Mouse (Mus musculus) right cerebral cortex, postnatal 10 days (tissue): Measurements from ENCODE around the gene Dusp22.

Source experiments
- DNase-seq, 2 experiments: peaks; one replicate each; pipeline ENCODE4 v3.0.0; 2021; ENCODE audit warnings: low spot score in 2 of 2

Gene Dusp22

DNA sequence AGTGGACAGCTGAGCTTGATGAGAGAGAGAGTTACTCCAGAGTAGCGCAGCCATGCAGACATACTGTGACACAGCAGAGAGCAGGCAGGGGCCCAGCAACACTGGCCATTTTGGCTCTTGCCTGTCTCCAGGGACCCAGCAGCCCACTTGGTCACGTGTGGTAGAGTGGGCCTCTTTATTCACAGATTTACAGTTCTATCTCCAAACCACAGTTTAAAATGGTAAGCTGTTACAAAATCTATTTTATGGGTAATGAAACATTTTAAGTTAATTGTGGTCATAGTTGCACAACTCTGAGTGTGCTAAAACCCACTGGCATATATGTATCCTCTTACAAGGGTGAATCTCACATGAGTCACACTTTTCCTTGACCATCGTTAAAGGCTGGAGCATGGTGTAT is 9.5 kb downstream of the Dusp22 start:
- no peak for DNase-seq

DNA sequence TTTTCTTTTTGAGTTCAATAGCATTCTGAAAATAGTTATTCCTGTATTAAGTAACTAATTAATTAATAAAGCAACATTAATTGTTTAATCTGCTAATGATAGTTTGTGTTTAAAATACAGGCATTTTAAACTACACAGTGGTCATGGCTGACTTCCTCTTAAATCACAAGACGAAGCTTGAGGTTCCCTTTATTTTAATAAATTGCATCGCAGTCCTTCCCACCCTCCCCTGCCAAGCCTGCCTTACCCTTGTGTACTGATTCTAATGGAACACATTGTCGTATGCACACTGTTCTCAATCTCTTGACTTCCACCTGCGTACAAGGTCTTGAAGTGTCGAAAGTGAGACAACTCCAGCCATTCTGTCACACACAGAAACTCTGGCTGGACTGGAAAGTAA is 14.1 kb downstream of the Dusp22 start:
- DNase-seq = no peak

DNA sequence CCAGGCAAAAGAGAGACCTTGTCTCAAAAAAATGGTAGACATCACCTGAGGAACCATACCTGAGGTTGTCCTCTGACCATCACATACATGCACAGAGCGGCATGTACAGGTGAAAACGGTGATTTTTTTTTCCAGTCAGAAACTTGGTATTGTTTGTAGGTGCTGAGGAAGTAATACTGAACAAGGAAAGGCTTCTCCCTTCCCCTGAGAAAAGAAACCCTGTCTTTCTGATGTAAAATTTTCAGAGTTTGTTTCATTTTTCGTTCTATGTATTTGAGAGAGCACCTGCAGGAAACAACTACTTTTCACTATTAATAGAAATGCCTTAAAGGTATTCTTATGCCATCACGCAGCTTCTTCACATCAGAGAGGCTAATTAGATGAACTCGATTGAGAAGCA is 19.0 kb downstream of the Dusp22 start:
- DNase-seq = no peak

DNA sequence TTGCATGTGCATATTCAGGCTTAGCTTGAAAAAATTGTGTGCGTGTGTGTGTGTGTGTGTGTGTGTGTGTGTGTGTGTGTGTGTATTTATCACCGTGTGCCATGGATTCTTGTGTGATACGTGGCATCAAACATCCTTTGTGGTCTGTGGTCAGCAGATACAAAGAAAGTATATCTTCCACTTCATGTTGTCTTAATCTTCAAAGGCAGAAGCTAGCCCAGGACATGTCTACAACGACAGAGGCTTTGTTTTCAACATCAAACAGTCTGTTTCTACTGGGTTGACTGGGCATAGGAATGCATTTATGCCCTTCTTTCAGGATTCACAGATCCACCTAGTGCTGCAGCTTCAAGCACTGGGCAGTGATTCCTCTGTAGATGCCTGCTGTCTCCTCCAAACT is 22.1 kb downstream of the Dusp22 start:
- DNase-seq = no peak

DNA sequence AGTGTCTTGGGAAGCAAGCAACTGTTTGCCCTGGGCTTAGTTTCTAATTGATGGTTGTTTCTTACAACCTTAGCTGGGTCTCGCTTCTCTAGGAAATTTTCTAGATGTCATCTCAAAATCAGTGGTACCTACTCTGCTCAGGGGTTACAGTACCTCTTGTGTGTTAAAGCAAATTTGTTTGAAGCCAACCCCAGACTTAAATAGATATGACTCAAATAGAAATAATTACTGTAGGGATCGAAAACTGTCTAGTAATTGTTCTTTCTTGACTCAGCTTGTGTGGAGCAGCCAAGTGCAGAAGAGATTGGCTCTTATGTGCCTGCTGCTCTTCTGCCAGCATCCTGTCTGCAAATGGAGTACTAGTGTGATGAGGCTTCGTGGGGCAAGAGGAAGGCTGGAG is 22.5 kb downstream of the Dusp22 start:
- DNase-seq = no peak

DNA sequence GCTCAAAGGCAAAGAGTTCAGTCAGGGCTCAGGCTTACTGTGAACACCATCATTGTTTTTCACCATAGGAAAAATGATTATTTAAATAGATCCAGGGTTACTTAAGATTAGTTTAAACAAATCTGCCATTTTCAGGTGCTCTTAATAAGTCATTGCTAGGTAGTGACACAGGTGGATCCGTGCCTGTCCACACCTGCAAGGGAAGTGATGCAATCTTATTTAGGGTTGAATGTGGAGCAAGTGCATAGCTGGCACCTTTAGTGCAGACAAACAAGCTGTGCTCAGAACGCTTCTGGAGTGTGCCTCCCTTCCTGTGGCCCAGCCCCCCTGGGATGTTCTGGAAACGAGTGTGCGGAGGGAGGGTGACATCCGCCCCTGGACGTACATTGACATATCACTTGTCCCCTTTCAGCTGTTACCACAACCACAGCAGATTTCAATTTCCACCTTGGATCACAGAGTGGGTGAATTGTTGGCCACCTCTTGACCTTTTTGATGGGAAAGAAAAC is 24.9 kb downstream of the Dusp22 start:
- DNase-seq = no peak

DNA sequence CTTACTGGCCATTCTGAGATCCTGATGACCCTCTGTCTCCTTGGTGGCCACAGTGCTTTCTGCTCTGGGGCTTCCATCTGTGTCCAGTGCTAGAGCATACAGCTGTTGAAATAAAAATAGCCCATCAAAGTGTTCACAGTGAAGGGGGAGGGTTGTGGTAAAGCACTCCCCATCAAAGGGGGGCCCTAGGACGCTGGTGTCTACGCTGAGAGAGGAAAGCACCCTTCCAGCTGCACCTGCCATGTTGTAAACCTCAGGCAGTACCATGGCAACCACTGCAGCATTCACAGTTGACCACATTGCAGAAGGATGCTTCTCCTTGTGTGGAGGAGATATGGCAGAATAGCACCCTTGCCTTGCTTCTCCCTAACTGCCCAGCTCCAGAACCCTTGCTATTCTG is 26.2 kb downstream of the Dusp22 start:
- no peak for DNase-seq

DNA sequence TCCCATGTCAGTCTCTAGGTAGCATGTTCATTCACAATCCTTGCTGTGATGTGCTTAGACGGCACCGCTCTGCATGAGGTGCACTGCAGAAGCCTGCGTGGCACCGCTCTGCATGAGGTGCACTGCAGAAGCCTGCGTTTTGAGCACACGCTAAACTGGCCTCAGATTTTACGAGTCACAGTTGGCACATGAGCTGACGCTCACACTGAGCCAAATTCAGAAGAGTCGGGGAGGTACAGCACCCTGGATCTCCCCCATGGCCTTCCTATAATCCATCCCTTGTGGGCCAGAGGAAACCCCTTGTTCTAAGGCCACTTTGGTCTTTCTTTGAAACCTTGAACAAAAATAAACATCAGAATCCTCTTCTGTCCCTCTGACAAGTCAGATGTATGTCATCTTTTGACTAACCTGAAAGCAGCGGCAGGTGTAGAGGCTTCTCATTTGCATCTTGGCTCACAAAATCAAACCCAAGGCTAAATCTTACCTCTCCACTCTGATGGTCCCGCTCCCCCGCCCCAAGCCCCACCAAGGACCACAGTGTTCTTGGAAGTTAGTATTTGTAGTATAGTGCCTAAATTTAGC is 28.3 kb downstream of the Dusp22 start:
- no peak for DNase-seq

DNA sequence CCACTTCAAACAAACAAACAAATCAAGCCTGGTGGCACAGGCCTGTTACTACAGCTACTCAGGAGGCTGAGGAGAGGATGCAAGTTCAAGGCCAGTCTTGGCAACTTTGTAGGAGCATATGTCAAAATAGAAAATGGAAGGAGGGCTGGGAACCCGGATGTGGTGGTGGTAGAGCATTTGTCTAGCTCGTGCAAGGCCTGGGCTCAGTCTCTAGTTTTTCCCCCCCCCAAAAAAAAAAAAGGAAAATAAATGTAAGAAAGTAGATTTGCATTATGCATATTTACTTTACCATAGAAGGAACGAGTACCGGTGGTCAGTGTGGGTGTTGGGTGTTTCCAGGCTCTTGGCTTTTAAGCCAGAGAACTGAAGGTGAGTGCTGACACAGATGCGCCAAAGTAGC is 29.7 kb downstream of the Dusp22 start:
- DNase-seq = no peak

DNA sequence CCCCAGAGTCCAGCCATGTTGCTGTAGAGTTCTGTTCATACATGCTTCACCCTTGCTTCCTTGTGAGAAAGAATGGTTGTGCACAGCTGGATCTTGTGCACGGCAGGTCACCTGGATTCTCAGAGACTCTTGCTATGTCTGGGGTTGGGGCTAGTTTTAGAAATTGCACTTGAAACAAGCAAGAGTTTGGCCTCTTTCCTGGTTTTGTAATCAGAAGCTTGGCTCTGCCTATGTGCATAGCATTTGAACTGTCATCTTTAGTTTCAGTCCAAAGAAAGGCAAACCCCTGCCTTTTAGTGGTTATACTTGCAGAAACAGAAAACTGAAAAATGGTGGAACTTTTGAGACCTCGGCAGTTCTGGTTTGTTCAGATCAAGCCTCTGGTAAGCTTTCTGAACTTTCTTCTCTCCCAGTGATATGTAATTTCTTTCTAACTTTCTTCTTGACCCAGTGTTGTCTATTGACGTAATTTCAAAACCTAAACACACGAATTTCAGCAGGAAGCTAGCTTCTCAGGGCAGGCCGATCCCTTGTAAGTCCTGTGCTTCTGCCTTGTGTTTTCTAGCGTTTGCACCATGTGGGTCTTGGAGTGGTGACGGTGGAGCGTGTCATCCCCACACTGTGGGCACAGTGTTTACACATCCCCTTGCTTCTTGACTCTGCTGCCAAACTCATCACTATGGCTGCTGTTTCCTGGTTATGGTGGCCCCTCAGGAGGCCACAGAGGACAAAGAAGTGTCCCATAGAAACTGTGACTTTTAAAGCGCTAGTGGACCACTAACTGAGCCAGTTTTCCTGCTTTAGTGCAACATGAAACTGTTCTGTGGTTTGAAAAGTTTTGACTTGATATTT is 31.9 kb downstream of the Dusp22 start:
- no peak for DNase-seq

DNA sequence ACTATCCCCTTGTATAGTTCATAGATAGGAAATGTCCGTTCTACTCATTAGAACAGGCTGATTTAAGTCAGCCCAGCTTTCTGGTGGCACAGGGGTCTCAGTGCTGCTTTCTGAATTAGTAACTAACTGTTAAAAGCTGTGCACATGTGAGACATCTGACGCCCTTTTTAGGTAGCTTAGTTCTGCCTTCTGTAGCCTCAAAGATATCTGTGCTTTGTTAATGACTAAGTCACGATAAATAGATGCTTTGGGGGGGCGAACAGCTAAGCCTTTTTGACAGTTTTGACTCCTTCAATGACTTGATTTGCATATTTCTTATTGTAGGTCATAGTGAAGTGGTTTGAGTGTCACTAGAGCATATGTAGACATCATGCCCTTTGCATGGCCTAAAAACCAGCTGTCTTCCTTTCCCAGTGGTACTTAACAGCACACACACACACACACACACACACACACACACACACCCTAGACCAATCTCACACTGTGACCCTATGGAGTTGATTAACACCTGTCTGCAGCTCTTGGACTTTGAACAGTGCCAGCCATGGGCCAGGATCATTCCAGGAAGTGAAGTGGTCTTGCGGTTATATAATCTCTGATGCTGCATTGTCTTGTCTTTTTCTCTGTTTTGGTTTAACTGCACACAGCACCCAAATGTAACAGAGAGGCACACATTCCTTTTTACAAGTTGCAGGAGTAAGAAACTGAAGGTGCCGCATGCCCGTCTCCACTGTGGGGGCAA is 33.0 kb downstream of the Dusp22 start:
- no peak for DNase-seq

DNA sequence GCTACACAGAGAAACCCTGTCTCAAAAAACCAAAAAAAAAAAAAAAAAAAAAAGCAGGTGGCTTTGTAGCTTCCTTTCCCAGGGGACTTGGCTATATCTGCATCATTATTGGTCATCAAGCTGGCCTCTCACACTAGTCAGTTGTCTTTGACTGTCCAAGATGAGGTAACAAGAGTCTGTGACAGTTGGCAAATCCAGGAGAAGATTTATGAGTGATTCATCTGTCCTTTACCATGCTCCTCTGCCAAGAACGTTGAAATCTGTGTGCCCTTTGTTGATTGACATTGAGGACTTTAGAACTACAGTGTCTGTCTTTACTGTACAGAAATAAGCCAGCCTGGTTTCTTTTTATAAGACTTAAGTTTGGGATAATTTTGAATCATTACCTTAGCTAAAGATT is 35.4 kb downstream of the Dusp22 start:
- no peak for DNase-seq

DNA sequence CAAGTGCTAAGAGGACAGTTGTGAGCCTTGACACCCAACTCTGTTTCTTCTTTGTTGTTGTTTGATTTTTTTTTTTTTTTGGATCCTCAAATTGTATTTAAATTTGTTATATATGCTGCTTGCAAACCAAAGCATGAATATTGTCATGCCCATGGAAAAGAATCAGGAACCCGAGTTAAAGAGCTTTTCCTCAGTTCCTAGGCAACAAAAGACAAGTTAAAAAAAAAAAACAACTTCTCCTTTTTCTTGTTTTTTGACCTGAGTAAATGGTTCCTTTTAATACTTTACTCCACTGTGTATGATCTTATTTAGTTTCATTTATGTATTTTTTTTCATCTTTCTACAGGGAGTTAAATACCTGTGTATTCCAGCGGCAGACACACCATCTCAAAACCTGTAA is 36.1 kb downstream of the Dusp22 start:
- no peak for DNase-seq

DNA sequence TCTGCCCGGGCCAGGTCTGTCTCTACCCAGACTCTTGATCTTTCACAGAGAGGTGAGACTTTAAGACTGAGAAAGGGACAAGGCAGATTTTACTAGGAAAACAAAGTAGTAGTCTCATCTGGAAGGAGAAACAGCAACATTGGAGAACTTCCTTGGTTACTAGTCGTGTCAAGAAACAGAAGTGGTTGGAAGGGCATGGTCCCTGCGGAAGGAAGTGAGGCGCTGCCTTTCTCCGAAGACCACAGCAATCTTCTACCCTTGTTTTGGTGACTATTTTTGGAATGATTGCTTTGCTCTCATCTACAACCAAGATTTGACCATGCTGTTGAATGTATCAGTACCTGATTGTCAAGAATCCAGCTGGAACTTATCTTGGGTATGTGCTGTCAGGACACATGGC is 38.1 kb downstream of the Dusp22 start:
- no peak for DNase-seq

DNA sequence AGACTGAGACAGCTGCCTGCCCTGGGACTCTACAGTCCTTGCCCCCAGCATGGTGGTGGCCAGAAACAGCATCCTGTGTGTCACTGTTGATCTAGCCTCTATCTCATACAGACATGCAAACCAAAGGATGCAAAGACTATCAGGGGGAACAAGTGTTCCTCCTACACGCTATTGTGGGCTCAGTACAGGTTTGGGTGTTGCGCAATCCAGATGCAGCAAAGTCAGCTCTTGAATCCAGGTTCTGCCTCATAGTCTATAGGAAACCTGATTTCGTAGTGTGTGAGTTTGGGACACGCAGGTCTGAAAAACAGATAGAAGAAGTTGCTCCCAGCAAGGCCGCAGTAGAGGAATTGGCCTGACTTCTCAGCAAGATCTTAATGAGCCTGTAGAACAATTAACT is 42.9 kb downstream of the Dusp22 start:
- no peak for DNase-seq

DNA sequence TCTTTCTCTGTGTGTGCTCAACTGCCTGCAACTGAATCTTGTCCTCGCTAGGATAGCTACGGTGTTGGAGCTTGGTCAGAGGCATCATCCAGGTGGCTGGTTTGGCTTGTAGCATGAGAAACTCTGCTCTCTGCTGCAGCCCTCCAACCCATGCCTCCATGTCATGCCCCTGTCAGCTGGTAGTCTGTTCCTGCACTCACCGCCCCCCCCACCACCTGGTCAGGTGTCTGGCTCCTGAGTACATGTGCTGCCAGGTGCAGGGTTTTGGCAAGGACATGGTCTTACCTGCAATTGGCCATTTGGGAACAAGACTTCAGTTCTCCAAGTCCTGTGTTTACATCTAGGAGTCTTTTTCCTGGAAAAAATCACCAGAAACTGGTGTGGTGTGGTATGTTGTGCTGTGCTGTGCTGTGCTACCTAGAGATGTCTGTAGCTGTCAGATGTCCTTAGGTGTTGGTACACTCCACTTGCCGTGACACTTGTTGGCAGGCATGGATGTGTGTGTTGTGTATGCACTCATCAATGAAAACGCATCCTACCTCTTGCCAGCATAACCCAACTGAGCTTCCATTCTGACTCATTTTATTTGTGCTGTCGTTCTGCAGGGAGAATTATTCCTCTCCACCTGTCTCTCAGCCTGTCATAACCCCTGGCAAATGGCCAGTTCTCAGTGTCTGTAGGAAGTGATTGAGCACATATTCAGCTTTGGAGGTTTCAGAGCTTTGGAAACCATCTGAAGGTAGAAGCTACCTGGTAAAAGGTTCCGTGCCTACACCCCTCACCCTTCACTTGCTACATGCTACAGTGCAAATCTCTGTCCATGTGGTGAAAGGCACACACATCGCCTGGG is 44.7 kb downstream of the Dusp22 start:
- DNase-seq = no peak

DNA sequence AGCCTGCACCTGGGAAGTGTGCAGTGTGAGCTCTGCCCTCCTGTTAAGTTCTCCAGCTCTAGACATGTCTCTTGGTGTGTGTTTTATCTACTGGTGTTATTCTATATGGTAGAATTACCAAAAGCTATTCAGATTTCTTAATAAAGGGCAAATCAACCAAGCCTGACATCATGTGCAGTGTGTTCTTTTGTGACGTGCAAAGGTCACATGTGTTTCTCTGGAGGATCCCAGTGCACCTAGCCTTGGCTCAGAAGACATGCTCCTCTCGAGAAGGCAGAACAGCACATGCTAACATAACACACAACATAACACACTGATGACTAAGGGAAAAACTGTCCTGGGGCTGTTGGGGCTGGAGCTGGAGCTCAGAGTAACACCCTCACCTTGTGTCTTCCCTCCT is 51.3 kb downstream of the Dusp22 start:
- DNase-seq = no peak

DNA sequence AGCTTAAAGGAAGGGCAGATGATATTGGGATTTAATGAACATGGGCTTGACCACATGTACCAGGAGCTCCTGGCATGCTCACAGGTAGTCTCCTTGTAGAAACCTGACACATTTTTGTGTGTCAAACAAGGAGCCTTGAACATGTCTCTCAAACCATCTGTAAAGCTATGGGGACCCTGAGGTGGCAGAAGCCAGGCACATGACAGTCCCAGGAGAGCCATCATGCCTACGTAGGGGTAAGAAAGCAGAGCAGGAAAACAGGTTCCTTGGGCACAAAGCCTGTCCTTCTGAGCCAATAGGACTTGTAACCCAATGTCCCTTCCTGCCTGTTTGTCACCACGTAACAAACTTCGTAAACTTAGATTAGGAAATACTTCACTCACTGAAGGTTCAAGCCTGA is 51.9 kb downstream of the Dusp22 start:
- DNase-seq = no peak

DNA sequence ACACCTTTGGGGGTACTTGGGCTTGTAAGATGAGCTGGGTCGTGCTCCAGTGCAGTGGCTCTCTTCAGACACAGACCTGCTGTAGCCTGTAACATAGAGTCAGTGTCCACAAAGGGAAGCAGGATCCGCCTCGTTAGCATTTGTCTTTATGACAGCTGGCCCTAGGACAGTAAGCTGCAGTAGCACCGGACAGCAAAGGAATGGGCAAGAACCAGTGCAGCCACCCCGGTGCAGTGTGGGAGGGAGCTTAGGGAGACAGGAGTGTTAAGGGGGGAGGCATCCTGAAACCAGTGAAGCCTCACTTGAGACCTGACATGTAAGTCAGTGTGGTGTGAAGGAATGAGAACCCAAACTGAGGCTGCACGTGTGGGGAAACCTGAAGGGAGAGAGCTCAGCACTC is 52.5 kb downstream of the Dusp22 start:
- no peak for DNase-seq

DNA sequence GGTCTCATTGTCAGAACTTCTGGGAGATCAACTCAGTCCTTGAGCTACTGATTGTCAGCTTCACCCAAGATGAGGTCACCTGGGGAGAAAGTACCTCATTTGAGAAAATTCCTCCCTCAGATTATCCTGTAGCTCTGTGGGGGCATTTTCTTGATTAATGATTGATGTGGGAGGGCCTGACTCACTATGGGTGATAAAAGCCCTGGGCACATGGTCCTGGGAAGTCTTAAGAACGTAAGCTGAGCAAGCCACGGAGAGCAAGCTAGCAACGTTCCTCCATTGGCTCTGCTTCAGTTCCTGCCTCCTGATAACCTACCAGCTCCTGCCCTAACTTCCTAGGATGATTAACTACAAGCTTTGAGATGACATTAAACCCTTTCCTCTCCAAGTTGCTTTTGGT is 53.8 kb downstream of the Dusp22 start:
- DNase-seq = no peak

DNA sequence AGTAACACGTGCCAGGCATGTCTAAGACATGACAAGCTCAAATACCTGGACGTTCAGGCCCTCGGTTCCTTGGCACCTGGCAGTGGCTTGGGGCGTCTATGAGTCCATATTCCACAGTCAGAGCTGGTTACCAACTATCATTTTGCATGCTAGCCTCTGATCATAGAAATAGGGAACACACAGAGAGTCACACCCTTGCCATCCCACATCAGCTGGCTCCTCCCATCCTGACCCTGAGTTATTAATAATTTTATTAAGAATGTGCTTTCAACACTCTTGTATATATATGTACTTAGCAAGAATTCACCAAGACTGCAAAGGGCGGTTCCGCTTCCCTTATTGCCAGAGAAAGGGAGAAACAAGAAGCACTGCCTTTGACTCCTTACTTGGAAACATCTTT is 54.8 kb downstream of the Dusp22 start:
- no peak for DNase-seq

DNA sequence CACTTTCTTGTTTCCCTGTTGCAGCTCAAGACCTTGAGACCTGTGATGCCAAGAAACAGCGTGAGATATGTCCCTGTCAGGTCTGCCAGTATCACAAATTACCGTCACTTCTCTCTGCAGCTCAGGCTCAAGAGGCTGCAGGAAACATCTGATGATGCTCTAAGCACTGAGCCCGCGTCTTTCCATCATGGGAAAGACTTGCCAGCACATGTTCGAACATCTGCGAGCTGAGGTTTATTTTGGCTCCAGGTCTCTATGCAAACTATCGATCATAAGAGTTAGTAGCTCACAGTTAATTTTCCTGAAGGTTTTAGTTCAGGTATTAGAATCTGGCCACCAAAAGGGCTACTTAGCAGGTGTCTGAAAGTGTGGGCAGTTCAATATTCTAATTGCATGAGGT is 55.3 kb downstream of the Dusp22 start:
- no peak for DNase-seq
